21 mouse cellular contexts compared by ENCODE assay signal in genomic region chr5:72170067-72170466, GRCm38 (mm10). TPM values are rescaled to one million over a fixed set of nuclear protein-coding genes. Genes with fewer than 3 reads are reported as not detected.
A peak's percentile ranks its signal among the peaks of the same experiment; 100 is the strongest.
DNase-seq lines count a peak whose midpoint lies in the region; ATAC-seq and TF ChIP-seq lines count a peak whose summit lies in the region.
"Had no signal": no experiment of that assay in that cellular context is flagged by ENCODE, and none has a peak within 500 bp of the region (broad histone marks: within the 10 kb centered on the region; RNA-seq: fewer than 3 reads in every experiment).

No protein-coding gene starts in this region.

- no peak overlapping the region for H3K27ac ChIP-seq in lung, postnatal 0 days (ENCODE audit: low read length)
- H3K27ac ChIP-seq in bone marrow macrophage, adult 2 months (ENCODE audit: insufficient read depth, low read depth, low read length): peak overlapping the region; percentile 78
- H3K27ac ChIP-seq in hindbrain, embryonic 10.5 days: no peak overlapping the region
- H3K27ac ChIP-seq: gastrocnemius, adult 2 months; kidney, postnatal 0 days; left cerebral cortex, adult 2 months had no signal

- 54% methylated on average over 6 of the region's 6 CpGs for WGBS in lung, postnatal 0 days
- WGBS in hindbrain, embryonic 10.5 days: 74% methylated on average over 6 of the region's 6 CpGs

- peak; percentile 37 for DNase-seq in lung, postnatal 36 days
- no peak for DNase-seq in lung, postnatal 0 days (ENCODE audit: low spot score)
- peak; percentile 55 for DNase-seq in splenic B cell, adult 2 months (ENCODE audit: low read depth, low spot score)
- no peak for DNase-seq in hindbrain, embryonic 10.5 days (ENCODE audit: low spot score)
- DNase-seq in kidney, adult 8-10 months: no peak
- DNase-seq: adrenal gland, postnatal 14 days; cerebellum, adult 18-20 months; cerebellum, postnatal 25 days; gastrocnemius, adult 2 months; heart, postnatal 36 days; left cerebral cortex, postnatal 4 days; liver; lung, adult 18-20 months; midbrain, embryonic 14.5 days; retina, postnatal 1 day had no signal

- no peaks in the 10 kb centered on the region; the same call in 1 of the 2 replicates for H3K36me3 ChIP-seq in lung, postnatal 0 days (ENCODE audit: insufficient read depth, low read length)
- H3K36me3 ChIP-seq in splenic B cell, adult 2 months (ENCODE audit: control insufficient read depth, insufficient read depth, low read length, poor library complexity, severe bottlenecking): no peaks in the 10 kb centered on the region
- peaks cover 8% of the 10 kb centered on the region; the same call in 1 of the 2 replicates for H3K36me3 ChIP-seq in hindbrain, embryonic 10.5 days

- H3K4me2 ChIP-seq in lung, postnatal 0 days (replicated peaks; ENCODE audit: low read depth, low read length): no peak overlapping the region

- H3K4me3 ChIP-seq in lung, postnatal 0 days (ENCODE audit: low read depth, low read length): no peak overlapping the region
- H3K4me3 ChIP-seq in bone marrow macrophage, adult 2 months (ENCODE audit: insufficient read depth, low read length): no peak overlapping the region
- H3K4me3 ChIP-seq in hindbrain, embryonic 10.5 days: no peak overlapping the region
- H3K4me3 ChIP-seq: gastrocnemius, adult 2 months; left cerebral cortex, adult 2 months had no signal

- no peak overlapping the region for H3K9ac ChIP-seq in lung, postnatal 0 days (replicated peaks; ENCODE audit: low read depth)

- no peaks in the 10 kb centered on the region for H3K27me3 ChIP-seq in lung, postnatal 0 days (replicated peaks; ENCODE audit: insufficient read depth, low read length)
- no peaks in the 10 kb centered on the region for H3K27me3 ChIP-seq in splenic B cell, adult 2 months (ENCODE audit: control insufficient read depth, insufficient read depth, low read length, poor library complexity, severe bottlenecking)
- H3K27me3 ChIP-seq in hindbrain, embryonic 10.5 days (ENCODE audit: insufficient read depth, poor library complexity, severe bottlenecking): no peaks in the 10 kb centered on the region

- no peaks in the 10 kb centered on the region; the same call in 1 of the 2 replicates for H3K4me1 ChIP-seq in lung, postnatal 0 days (ENCODE audit: insufficient read depth, low read depth, low read length)
- peaks cover 30% of the 10 kb centered on the region for H3K4me1 ChIP-seq in bone marrow macrophage, adult 2 months (ENCODE audit: control insufficient read depth, insufficient read depth, low read length)
- peaks cover 14% of the 10 kb centered on the region for H3K4me1 ChIP-seq in hindbrain, embryonic 10.5 days (replicated peaks)

- no peak for ATAC-seq in lung, postnatal 0 days
- ATAC-seq in hematopoietic stem cell, adult 5-6 weeks (replicated peaks in 1 of 2; ENCODE audit: insufficient read depth in 1 of 2, low FRiP score in 2 of 2, low TSS enrichment in 1 of 2, low read depth in 1 of 2, poor library complexity in 2 of 2, severe bottlenecking in 2 of 2): peak; percentile 22 to 52; a peak in 2 of 4 replicates
- ATAC-seq: hindbrain, embryonic 16.5 days; intestine, postnatal 0 days had no signal

- H3K9me3 ChIP-seq in lung, postnatal 0 days (ENCODE audit: low read length): no peaks in the 10 kb centered on the region
- H3K9me3 ChIP-seq in hindbrain, embryonic 10.5 days: no peaks in the 10 kb centered on the region

- no peak for TF ChIP-seq POLR2A in bone marrow macrophage, adult 2 months (IDR thresholded peaks at IDR 0.05; ENCODE audit: borderline replicate concordance, low read depth, low read length)

- no peak for TF ChIP-seq EP300 in lung, postnatal 0 days (IDR thresholded peaks at IDR 0.05)

- no peak for TF ChIP-seq CTCF in lung, postnatal 0 days (IDR thresholded peaks at IDR 0.05)
- no peak for TF ChIP-seq CTCF in bone marrow macrophage, adult 2 months (IDR thresholded peaks at IDR 0.05; ENCODE audit: low read depth, low read length)

RNA-seq across cellular contexts. Expression of gene Commd8, which starts 2.1 kb away (rescaled TPM):
- polyA plus RNA-seq in lung, postnatal 0 days (2015; fragmentation: Nextera tagmentation; extraction: Ambion mirVana): 106 and 109 TPM in 2 replicates
- 177 and 192 TPM in 2 replicates for polyA plus RNA-seq in bone marrow macrophage, adult 2 months (2012; ENCODE audit: insufficient read depth, insufficient read length, missing spikeins)
- 57.9 and 60.8 TPM in 2 replicates for total RNA-seq in hematopoietic stem cell, adult 5-6 weeks (2017)
- polyA plus RNA-seq in hindbrain, embryonic 10.5 days (2016; fragmentation: Nextera tagmentation; extraction: Ambion mirVana): 152 and 154 TPM in 2 replicates

Comparison
In these comparisons a context has a peak if more than half of its experiments do, and no peak if none do; other contexts are left out.
1. DNase-seq: peak in lung, postnatal 36 days (single experiment) and splenic B cell, adult 2 months (single experiment); none in lung, postnatal 0 days (single experiment), hindbrain, embryonic 10.5 days (single experiment) and kidney, adult 8-10 months (0 of 2).